Mouse (Mus musculus) NIH3T3 (cell line): Measurements from ENCODE around the gene Col6a2.

ENCODE experiments used
- DNase-seq: peaks from one replicate; pipeline ENCODE4 v3.0.0-alpha.2; 2012; ENCODE audit warnings: low read depth

Col6a2 gene

GRCm38 (mm10) chr10:76636026-76636425 is 12.6 kb upstream of the Col6a2 start:
- DNase-seq = peak; percentile 79

DNA sequence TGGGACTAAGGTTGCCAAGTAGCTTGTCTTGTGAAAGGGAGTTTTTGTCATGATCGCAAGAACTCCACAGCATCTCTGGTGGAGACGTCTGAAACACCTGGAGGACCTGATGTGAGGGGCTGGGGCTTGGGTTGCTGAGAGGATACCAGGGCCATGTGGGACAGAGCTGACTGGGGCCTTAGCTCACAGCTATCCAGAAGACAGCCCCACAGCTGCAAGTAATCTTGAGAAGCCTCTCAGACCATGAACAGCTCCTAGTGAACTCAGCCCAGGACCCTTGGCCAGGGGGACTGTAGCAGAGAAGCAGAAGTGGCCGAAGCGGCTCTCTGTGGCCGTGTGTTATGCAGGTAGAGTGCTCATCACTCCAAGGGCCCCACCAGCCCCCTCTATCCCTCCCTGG is 11.2 kb upstream of the Col6a2 start:
- DNase-seq = no peak

DNA sequence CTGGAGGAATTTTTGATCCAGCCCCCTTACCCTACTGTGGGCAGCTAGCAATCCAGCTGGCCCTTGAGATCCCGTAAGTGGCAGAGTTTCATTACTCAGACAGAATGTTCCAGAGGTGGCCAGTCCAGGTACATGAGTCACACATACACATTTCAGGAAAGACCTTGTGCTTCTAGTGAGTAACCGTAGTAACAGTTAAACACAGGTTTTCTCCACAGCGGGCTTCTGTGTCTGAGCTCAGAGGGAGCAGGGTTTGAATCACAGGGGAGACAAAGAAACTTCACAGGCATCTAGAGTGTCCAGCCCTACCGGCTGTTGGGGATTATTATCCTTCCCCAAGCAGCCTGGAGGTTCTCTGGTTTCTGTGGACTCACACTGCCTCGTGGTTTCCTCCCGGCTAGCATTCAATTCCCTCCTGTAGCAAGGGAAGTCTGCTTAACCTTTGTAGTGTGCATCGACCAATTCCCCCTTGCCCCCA is 10.7 kb upstream of the Col6a2 start:
- peak; percentile 78 for DNase-seq

GRCm38 (mm10) chr10:76632630-76633029 is 9.2 kb upstream of the Col6a2 start:
- no peak for DNase-seq

DNA sequence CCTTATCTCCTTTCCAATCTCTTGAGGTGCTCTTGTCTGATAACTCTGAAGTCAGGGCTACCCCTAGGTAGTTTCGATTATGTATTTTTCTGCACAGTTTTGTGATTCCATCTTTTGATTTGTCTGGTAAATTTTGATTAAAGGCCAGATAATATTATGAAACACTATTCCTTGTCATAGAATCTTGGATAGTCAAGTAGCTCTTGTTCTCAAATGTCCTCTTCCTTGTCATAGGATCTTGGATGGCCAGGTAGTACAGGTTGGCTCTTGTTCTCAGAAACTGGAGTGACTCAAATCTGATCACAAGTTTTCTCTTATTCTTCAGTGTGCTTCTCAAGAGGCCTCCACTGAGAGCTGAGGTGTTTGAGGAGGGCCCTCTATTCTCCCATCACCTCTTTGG is 7.2 kb upstream of the Col6a2 start:
- DNase-seq = no peak

- no peak for DNase-seq
Observed at GRCm38 (mm10) chr10:76627714-76628113, 4.3 kb upstream of the Col6a2 start.

- no peak for DNase-seq
Observed at GRCm38 (mm10) chr10:76624903-76625302, 1.5 kb upstream of the Col6a2 start.

DNA sequence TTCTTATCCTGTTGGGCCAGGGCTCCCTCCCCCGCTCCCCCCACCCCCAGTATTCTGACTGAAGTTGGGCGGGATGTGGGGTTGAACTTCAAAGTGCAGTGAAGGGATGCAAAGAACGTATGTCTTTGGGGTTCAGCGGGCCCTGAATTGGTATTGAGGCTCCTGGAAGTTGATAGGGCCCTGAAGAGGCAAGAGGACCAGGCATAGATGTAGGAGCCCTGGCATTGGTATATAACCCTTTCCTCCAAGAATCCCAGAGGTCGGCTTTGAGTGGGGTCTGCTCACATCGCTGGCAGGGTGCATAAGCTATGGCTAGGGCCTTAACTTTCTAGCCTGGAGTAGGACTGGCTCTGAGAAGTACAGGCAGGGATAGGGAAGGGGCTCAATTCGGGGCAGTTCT is 304 bp upstream of the Col6a2 start:
- no peak for DNase-seq

- DNase-seq = no peak
Observed at GRCm38 (mm10) chr10:76622411-76622810, 1.0 kb downstream of the Col6a2 start.

GRCm38 (mm10) chr10:76612473-76612872 is 11.0 kb downstream of the Col6a2 start:
- no peak for DNase-seq

DNA sequence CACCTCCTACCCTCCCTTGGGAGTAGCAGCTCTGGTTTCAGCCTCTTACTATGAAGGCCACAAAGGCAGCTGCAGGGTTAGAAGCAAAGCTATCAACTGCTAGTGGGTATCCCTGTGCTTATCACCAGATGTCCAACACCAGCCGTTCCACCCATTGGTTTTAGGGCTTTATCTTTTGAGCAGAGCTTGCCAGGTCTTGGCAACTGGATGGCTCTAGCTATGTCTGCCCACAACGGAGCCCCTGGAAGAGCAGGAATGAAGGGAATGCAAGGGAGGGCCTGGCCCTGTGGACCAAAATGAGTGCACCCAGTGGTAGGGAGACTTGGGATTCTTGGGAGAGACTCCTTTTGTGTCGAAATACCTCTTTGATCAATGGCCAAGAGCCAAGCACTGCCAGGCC is 20.7 kb downstream of the Col6a2 start:
- peak; percentile 29 for DNase-seq

DNA sequence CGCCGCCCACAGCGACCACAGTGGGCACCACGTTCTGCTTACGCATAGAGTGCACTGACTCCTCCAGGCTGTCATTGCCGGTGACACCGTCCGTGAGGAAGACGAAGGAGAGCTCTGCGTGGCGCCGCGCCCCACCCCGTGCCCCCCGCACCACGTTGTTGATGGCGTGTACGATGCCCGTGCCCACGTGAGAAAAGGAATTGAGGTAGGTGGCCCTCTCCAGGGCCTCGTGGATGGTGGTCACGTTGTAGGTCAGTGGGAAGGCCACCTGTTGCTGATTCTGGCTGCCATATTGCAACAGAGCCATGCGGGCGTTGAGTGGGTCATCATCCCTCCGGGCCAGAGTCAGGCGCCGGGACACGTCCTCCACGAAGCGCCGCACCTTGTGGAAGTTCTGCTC is 27.1 kb downstream of the Col6a2 start:
- DNase-seq = no peak

GRCm38 (mm10) chr10:76590197-76590596 is 33.2 kb downstream of the Col6a2 start:
- no peak for DNase-seq

- DNase-seq = no peak
Observed at GRCm38 (mm10) chr10:76586190-76586589, 37.2 kb downstream of the Col6a2 start.

DNA sequence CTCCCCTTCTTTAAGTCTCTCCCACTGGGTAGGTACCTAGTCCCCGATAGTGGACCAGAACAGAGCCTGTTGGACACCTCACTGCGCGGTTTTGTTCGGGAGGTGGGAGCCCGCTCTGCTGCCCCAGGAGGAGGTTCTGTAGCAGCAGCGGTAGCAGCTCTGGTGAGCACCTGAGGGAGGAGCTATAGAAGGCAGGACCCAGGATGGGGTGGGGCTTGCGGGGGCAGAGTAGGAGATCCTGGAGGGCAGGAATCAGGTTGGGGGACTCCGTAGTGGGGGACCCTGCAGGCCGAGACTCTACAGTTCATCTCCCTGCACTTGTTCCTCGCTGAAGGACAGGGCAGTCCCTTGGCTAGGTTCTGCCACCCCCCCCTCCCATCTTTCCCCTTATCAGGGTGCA is 39.3 kb downstream of the Col6a2 start:
- no peak for DNase-seq

DNA sequence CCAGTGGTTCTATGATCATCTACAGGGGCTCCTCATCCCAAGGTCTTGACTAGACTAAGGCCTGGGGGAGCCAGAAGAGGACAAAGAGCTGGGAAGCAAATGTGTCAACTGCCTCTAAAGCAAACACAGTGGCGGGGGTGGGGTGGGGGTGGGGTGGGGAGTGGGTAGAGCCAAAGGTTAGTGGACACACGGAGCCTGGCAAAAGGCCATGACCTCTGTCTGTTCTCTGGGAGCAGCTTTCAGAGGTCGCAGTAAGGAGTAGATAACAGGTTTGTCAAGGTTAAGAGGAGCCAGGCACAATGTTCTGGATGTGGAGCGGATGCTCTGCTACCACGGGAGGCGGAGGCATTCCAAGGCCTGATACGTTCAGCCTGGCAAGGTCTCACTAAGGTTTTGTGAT is 46.5 kb downstream of the Col6a2 start:
- no peak for DNase-seq

DNA sequence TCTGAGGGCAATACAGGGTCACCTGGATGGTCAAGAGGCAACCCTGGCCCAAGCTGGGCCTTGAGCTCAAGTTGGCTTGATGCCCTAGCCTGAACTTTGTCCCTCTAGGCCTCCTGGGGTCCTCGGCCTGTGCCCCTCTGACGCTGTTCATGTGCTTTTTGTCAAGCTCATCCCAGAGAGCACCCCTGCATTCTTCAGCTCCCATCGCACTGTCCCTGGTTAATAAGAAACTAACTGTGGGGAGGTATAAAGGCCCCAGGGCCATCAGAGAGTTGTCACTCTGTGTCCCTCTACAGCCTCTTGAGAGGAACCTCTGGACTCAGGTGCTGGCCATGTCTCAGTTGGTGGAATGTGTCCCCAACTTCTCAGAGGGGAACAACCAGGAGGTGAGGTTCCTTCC is 48.1 kb downstream of the Col6a2 start, which contains the start of gene Ftcd:
Gene Ftcd, plus strand, starts transcription at position 275 of the 400 bp plus-strand sequence.
- no peak for DNase-seq

DNA sequence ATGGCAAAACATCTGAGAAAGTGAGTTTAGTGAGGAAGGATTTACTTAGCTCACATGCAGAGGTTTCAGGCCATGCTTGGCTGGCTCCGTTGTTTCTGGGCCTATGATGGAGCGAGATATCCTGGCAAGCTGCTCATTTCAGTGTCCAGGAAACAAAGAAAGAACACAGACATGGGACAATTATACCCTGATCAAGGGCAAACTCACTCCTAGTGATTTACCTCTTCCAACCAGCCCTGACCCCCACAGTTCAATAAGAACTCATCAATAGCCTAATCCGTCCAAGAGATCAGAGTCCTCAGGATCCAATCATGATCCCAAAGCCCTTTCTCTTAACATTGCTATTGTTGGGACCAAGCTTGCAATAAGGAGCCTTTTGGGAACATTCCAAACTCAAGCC is 51.3 kb downstream of the Col6a2 start:
- no peak for DNase-seq

DNA sequence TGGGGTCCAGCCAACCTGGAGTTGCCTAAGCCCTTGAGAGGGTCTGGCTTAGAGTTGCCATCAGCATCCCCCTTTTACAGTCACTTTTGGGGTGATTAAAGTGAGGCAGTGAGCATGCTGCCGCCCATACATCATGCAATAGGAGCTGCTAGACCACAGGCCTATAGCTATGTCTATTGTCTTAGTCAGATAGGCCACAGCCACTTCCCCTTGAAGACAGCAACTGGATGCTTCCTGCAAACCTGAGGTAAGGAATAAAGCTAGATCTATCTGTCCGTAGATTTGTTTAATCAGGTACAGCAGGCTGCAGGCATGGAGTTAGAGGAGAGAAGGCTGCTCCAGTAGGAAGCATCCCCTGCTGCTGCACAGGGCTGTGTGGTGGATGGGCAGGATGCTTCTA is 52.4 kb downstream of the Col6a2 start:
- no peak for DNase-seq

- no peak for DNase-seq
Observed at GRCm38 (mm10) chr10:76569996-76570685, 53.3 kb downstream of the Col6a2 start.

DNA sequence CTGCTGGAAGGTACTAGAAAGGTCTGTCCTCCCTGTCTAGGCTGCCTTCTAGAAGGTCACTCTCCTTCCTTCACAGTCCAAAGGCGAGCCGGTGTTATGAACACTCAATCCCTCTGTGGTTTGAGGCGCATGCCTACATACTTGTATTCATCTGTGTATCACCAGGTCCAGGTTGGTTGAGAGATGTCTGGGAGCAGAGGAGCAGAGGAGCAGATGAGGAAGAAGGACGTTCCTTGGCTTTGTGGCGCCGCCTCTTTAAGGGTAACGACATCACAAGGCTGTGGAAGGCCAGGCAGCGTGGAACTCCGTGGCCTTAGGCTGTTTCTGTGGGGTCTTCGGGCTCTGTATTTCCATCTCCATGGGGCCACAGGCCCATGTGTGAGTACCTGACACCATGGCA is 61.5 kb downstream of the Col6a2 start, which contains the start of gene Spatc1l:
Gene Spatc1l, plus strand, starts transcription at position 301 of the 400 bp plus-strand sequence.
- no peak for DNase-seq

- DNase-seq = no peak
Observed at GRCm38 (mm10) chr10:76554061-76554460, 69.4 kb downstream of the Col6a2 start.

DNA sequence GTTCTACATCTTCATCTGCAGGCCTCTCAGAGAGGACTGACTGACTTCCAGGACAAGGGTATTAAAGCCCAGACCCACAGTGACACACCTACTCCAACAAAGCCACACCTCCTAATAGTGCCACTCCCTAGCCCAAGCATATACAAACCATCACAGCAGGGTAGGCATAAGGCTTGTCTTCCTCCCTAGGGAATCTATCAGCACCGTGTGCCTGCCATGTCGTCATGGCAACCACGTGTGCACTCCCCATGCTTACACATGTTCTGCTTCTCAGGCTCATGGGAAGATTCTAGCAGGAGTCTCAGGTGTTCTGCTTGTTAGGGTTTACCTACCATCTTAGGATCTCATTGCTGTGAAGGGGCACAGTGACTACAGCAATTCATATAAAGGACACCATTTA is 71.9 kb downstream of the Col6a2 start:
- no peak for DNase-seq

DNA sequence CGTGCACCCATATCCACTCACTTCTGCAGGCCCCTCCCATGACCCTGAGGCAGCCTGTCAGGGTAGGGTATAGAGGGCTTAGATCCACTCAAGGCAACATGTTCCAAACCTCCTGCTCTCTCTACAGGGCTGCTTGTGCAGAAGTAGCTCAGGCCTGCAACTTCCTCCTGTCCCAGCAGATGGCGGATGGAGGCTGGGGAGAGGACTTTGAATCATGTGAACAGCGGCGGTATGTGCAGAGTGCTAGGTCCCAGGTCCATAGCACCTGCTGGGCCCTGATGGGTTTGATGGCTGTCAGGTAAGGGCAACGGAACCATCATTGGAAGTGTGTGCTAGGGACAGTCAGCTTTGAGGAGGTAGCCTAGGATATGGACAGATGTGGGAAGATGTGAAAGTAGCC is 73.0 kb downstream of the Col6a2 start:
- peak; percentile 41 for DNase-seq
